Mouse (Mus musculus) thymus, postnatal 0 days (tissue): ENCODE measurements at regions not wholly inside any gene's neighbourhood (a gene's known extent, or its start where the extent isn't known, plus 50 kb on each side); places are given as distances from the start of the nearest gene placed in this dataset.

Experiments
- DNase-seq: peaks from one replicate; pipeline ENCODE4 v3.0.0-alpha.2; 2015; ENCODE audit warnings: low spot score

- DNase-seq = no peak
These were observed 101.9 kb downstream of the Irs2 start for GRCm38 (mm10) chr8:10906353-10906752.

GRCm38 (mm10) chr8:10905761-10906160 is 102.5 kb downstream of the Irs2 start:
- DNase-seq = no peak

- DNase-seq = no peak
These were observed 104.3 kb downstream of the Irs2 start for GRCm38 (mm10) chr8:10903957-10904356.

GRCm38 (mm10) chr8:10901954-10902353 is 106.3 kb downstream of the Irs2 start:
- DNase-seq = no peak

- no peak for DNase-seq
These were observed 107.2 kb downstream of the Irs2 start for GRCm38 (mm10) chr8:10901014-10901413.

GRCm38 (mm10) chr8:10899581-10900155 is 108.6 kb downstream of the Irs2 start:
- DNase-seq = no peak

- no peak for DNase-seq
These were observed 109.4 kb downstream of the Irs2 start for GRCm38 (mm10) chr8:10898562-10899527.

GRCm38 (mm10) chr8:10897573-10897972 is 110.7 kb downstream of the Irs2 start:
- DNase-seq = no peak

- no peak for DNase-seq
These were observed 113.1 kb downstream of the Irs2 start for GRCm38 (mm10) chr8:10895178-10895577.

- DNase-seq = no peak
These were observed 114.0 kb downstream of the Irs2 start for GRCm38 (mm10) chr8:10894306-10894705.

- DNase-seq = no peak
These were observed 114.5 kb downstream of the Irs2 start for GRCm38 (mm10) chr8:10893709-10894108.

GRCm38 (mm10) chr8:10891906-10892305 is 116.4 kb downstream of the Irs2 start:
- no peak for DNase-seq

- DNase-seq = no peak
These were observed 116.8 kb downstream of the Irs2 start for GRCm38 (mm10) chr8:10891440-10891839.

- no peak for DNase-seq
These were observed 122.8 kb downstream of the Irs2 start for GRCm38 (mm10) chr8:10885452-10885851.

GRCm38 (mm10) chr8:10883418-10883817 is 124.8 kb downstream of the Irs2 start:
- no peak for DNase-seq

GRCm38 (mm10) chr8:10882381-10882780 is 125.9 kb downstream of the Irs2 start:
- no peak for DNase-seq

GRCm38 (mm10) chr8:10879883-10880282 is 128.4 kb downstream of the Irs2 start:
- no peak for DNase-seq

GRCm38 (mm10) chr8:10879049-10879847 is 129.0 kb downstream of the Irs2 start:
- no peak for DNase-seq

GRCm38 (mm10) chr8:10878371-10878770 is 129.9 kb downstream of the Irs2 start:
- no peak for DNase-seq

- no peak for DNase-seq
These were observed 133.1 kb downstream of the Irs2 start for GRCm38 (mm10) chr8:10875170-10875569.

GRCm38 (mm10) chr8:10871451-10871850 is 136.8 kb downstream of the Irs2 start:
- DNase-seq = no peak
